Mouse (Mus musculus): ENCODE results near the gene Rnf145.

DNA sequence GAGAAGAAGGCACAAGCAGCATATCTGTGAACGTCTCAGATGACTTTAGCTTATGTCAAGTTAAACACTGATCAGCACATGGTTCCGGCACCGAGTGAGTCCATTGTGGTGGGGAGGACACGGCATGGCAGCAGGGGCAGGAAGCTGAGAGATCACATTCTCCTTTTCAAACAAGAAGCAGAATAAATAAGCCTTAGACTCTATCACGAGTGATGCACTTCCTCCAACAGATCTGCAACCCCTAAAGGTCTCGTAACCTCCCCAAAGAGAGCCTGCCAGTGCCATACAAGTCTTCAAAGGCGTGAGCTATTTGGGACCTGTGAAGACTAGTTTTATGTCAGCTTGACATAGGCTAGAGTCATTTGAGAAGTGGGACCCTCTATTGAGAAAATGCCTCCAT, 17.8 kb upstream of the Rnf145 start:
- no peak for TF ChIP-seq CTCF (IDR thresholded peaks at IDR 0.05; ENCODE audit: borderline replicate concordance, insufficient read depth, low read depth, low read length)
- TF ChIP-seq POLR2A (IDR thresholded peaks at IDR 0.05; ENCODE audit: borderline replicate concordance, insufficient read depth, low read length): no peak

Data from cerebellum, adult 2 months (tissue).